Mouse (Mus musculus) right cerebral cortex, postnatal 36 days (tissue): ENCODE measurements at regions not wholly inside any gene's neighbourhood (a gene's known extent, or its start where the extent isn't known, plus 50 kb on each side); places are given as distances from the start of the nearest gene placed in this dataset.

Source experiments
- DNase-seq, 2 experiments: peaks; one replicate each; pipeline ENCODE4 v3.0.0; 2022; ENCODE audit warnings: low spot score in 2 of 2, mixed read lengths in 1 of 2

- no peak for DNase-seq
Observed at GRCm38 (mm10) chr10:8667244-8667643, 148.6 kb upstream of the Ust start.

DNA sequence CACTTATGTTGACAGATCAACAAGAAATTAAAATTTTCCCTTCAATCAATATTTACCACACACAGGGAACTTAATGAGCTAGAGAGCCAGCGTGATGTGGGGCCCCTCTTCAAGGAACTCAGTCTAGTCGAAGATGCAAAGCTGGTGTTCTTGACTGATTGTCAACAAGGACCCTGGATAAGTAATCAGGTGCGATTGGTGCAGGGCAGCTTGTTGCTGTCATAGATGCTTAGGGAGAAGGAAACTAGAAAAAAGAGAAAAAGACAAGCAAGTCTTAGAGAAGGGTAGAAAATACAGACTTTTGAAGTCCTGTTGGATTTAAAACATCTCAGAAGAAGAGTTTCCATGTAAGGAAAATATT lies 140.3 kb upstream of the Ust start:
- DNase-seq = no peak

DNA sequence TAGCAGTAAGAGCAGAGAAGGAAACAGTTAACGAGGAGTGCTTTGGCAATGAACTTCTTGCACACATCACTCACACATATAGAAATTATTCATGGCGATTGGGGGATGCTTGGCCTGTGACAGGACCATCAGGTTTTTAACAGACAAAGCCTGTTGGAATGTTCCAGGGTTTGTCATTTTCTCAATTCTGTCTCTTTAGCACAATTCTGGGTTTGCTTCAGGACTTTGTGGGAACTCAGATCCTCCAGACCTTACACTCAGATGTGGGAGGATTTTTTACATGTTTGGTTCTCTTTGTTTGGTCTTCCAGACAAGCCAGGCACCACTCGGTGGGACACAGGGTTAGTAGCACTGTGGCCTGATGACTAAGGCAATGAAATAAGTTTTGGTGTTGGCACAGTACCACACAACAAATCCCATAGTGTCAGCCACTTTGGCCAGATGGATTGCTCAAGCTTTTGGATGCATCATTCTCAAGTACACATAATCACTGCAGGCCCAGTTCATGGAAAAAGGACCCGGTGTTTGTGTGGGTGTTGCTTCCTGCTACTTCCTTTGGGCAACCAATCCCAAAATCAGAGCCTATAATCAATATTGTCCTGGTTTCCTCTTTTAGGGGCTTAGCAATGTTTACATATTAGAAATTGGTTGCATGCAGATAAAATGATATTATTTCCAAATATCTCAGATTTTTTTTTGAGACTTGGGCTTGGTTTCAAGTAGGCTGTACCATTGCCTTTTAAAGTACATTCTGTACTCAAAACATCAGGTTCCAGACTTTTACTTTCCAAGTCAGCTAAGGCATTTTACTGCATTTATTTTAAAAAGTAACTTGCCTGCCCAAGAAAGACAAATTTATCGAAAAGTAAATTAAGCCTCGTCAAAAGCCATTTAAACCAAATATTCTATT lies 139.7 kb upstream of the Ust start:
- no peak for DNase-seq

GRCm38 (mm10) chr10:8657176-8658023 lies 138.8 kb upstream of the Ust start:
- no peak for DNase-seq

- DNase-seq = peak; percentile 1 to 3
Observed at GRCm38 (mm10) chr10:8653651-8654050, 135.0 kb upstream of the Ust start.

DNA sequence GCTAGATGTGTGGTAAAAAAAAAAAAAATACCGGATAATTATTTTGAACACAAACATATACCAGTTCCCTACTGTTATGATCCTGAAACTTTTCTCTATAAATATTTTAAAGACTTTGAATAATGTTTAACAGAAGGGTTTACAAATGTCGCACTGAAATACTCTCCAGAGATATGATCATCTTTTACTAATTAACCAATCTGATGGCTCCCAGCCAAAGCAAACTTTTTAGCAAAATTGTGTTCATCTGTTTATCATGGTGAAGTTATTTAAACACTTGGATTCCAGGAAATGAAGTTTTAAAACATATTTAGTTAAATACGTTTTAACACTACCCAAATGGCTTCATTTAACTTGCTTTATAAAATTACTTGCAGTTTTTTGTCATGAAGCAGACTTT lies 123.6 kb upstream of the Ust start:
- no peak for DNase-seq

DNA sequence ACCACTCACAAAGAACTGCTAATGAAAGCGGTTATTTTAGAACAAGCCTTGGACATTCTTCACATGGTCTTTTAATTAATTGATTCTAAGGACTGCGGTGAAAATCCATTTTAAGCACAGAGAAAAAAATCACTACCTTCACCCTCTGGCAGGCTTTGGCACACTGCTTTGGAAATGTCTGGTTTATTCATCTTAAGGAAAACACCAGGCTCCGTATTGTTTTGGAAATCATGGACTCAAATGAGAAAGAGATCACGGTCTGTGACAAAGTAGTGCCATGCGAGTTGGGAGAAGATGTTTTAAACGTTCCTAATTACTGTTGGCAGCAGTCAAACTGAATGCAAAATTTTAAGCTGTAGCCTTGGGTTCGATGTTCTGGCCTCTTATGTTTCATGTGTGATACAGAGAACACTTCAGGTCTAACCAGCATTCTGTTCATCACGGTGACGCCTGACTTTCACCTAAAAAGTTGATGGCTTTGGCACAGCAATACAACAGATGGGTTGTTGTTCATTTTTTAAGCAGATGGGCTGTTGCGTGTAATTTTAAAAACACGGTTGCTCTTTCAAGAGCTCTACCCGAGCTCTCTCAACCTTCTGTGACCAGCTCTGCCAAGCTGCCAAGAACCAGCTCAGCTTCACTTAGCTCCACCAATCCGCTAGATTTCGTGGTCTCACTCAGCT lies 105.7 kb upstream of the Ust start:
- DNase-seq = no peak

DNA sequence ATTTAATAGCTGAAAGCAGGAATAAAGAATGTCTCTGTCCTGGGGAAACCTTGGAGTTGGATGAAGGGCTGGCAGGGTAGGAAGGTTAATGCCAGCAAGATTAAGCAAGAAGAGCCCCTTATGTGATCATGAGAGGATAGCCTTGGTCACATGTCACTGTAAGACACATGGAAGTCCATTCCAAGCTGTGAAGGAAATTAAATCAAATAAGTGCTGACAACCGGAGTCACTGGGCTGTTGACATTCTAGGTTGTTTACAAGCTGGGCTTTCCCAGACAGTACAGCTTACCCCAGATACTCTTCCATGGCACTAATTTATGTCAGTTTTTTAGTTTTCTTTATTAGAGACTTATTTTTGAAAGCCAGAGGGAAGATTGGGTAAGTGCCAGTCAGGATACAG lies 100.1 kb upstream of the Ust start:
- DNase-seq = no peak

GRCm38 (mm10) chr10:8615452-8616025 lies 96.9 kb upstream of the Ust start:
- DNase-seq = no peak

DNA sequence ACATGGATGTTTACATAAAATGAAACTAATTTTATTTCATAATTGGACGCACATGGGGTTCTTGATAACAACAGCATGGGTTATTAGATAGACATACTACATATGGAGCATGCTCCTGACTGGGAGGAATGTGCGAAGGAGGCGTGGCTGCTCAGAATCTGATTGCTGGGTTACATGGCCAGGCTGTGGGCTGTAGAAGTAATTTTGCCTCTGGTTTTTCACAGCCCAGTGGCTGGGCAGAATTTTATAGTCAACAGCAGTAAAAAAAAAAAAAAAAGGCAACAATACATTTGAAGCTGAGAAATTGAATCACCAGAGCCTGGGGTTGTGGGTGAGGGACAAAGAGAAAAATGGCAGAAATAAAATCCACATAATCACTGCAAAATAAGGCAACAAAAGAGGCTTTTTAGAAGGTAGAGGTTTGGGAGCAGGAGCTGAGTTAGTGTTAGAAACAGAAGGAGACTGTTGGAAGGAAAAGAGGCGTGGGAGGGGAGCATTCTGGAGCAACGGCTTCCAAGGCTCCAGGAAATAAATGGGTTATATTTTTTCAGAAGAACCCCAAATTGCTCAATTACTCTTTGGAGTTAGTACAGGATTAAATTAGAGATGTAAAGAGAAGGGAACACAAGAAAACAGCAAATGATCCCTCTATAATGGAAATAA lies 71.4 kb upstream of the Ust start:
- peak; percentile 1 to 8 for DNase-seq

GRCm38 (mm10) chr10:8589106-8589505 lies 70.5 kb upstream of the Ust start:
- no peak for DNase-seq

GRCm38 (mm10) chr10:8584389-8584908 lies 65.8 kb upstream of the Ust start:
- DNase-seq = no peak

GRCm38 (mm10) chr10:8583552-8584388 lies 65.1 kb upstream of the Ust start:
- DNase-seq = no peak

GRCm38 (mm10) chr10:8580298-8580697 lies 61.7 kb upstream of the Ust start:
- no peak for DNase-seq

DNA sequence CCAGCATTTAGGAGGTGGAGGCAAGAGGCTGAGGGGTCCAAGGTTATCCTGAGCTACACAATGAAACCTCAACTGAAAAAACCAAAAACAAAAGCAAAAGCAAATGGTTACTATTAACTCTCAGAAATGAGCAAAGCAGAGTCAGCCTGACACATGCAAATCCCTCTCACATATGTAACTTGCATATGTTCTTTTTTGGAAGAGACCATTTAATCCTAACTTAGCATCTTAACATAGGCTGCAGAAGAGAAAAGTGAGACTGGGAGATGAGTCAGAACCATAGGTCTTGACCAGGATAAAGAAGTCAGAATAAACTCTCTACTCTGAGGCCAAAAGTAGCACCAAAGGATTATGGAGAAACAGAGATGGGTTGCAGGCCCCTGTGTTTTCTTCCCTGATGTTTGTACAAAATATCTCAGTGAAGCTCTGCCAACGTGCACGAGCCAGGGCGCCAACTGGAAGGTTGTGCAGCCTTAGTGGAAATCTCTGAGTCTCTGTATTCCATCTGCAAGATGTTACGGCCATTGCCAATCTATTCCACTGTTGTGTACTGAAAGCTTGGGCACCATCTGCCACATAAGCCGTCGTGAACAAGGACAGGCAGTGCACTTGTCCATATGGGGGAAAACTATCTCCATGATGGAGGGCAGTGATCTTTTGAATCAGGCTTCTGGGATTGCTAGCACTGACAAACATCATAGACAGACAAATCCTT lies 59.2 kb upstream of the Ust start:
- no peak for DNase-seq
